Mouse (Mus musculus) midbrain, embryonic 16.5 days (tissue): ENCODE data around the gene Srrm3. TPM values are rescaled to one million over a fixed set of nuclear protein-coding genes. Genes with fewer than 3 reads are reported as not detected.
A peak's percentile ranks its signal among the peaks of the same experiment; 100 is the strongest.

Experiments used
- ATAC-seq: fragments of 200-750 bp; cut with Nextera tagmentation; 2 replicates; pipeline ENCODE4 v1.8.0; 2017; ENCODE audit warnings: moderate TSS enrichment
- H3K27ac ChIP-seq: fragments of 300-500 bp; sonication (generic); 2 replicates; pipeline ENCODE4 v1.5.1; 2014; ENCODE audit warnings: mild to moderate bottlenecking, low read length, mixed read lengths
- H3K27me3 ChIP-seq: fragments of 300-500 bp; sonication (generic); 2 replicates; pipeline ENCODE4 v1.6.1; 2014; ENCODE audit warnings: low read depth, low read length, mixed read lengths; ENCODE audit not compliant: control insufficient read depth, insufficient read depth
- H3K36me3 ChIP-seq: fragments of 300-500 bp; sonication (generic); 2 replicates; pipeline ENCODE4 v1.6.1; 2014; ENCODE audit warnings: mild to moderate bottlenecking, low read length, moderate library complexity, mixed read lengths; ENCODE audit not compliant: control insufficient read depth, insufficient read depth
- H3K4me1 ChIP-seq: fragments of 300-500 bp; sonication (generic); 2 replicates; pipeline ENCODE4 v1.6.1; 2014; ENCODE audit warnings: mild to moderate bottlenecking, low read length, mixed read lengths; ENCODE audit not compliant: control insufficient read depth, insufficient read depth
- H3K4me2 ChIP-seq: fragments of 300-500 bp; sonication (generic); 2 replicates; pipeline ENCODE4 v1.6.1; 2014; ENCODE audit warnings: mild to moderate bottlenecking, low read length, mixed read lengths
- H3K4me3 ChIP-seq: fragments of 300-500 bp; sonication (generic); 2 replicates; pipeline ENCODE4 v1.5.1; 2014; ENCODE audit warnings: low read depth, mild to moderate bottlenecking, low read length, moderate library complexity, mixed read lengths
- H3K9ac ChIP-seq: fragments of 300-500 bp; sonication (generic); 2 replicates; pipeline ENCODE4 v1.6.1; 2014; ENCODE audit warnings: low read depth, low read length, mixed read lengths
- H3K9me3 ChIP-seq: fragments of 300-500 bp; sonication (generic); replicated peaks from 2 replicates; pipeline ENCODE4 v1.6.1; 2014; ENCODE audit warnings: mild to moderate bottlenecking, low read length, mixed read lengths; ENCODE audit not compliant: control insufficient read depth, poor library complexity, severe bottlenecking
- WGBS: fragments of 180-500 bp; shearing (Covaris S2); extraction: QIAGEN DNeasy Blood & Tissue Kit; methylation state at CpG from one replicate; pipeline ENCODE4 v1.1.7; 2014; 5-methylcytosine and 5-hydroxymethylcytosine counted together
- polyA plus RNA-seq: library from polyadenylated mRNA; unstranded; fragments of >200 nt; fragmentation: Nextera tagmentation; extraction: Ambion mirVana; gene quantifications from 2 replicates; pipeline ENCODE4 v1.2.1, GENCODE M21; 2015

Srrm3 gene
- polyA plus RNA-seq = 76.2 and 89.7 TPM in 2 replicates

DNA sequence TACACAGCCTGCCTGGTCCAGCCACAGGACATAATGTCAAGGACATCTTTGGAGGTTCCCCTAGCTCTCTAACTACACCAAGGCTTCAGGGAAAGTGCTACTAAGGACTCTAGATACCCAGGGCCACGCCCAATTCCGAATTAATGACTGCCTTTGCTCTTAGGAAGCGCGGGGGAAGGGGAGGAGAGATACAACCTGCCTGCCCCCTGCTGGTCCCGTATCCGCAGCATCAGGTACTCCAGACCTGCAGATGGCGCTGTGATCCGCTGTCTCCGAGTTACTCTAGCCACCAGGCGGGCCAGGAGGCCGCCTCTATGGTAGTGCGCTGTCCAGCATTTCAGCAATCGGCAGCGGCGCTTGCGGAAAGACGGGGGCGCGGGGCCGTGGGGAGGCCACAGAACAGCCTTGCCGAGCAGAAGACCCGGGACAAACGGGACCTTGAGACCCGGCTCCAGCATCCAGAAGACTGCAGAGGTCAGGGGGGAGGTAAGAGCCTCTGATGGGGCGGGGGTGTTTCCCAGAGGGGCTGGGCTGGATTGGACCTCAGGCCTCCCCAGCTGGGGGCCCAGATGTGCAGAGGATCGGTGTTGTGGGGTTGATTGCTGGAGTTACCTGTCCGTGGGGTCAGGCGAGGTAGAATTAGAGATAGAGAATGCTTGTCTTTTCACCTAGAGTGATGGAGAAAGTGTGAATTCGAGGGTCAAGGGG, at the start of gene Srrm3:
TSS of gene Srrm3 (plus strand) at position 336 of the 708 bp plus-strand sequence.
- WGBS = 4% methylated on average over 29 of the region's 29 CpGs
- peak within 1 kb of the TSS; percentile 98 for H3K4me2 ChIP-seq
- peak; percentile 47 for ATAC-seq
- H3K9me3 ChIP-seq = no peaks in the 10 kb centered on the region; the same call in 1 of the 2 replicates
- H3K27me3 ChIP-seq = no peaks in the 10 kb centered on the region
- peak within 1 kb of the TSS; percentile 95 for H3K9ac ChIP-seq
- H3K4me3 ChIP-seq = peak within 1 kb of the TSS; percentile 78
- H3K36me3 ChIP-seq = no peaks in the 10 kb centered on the region
- H3K4me1 ChIP-seq = peaks cover 28% of the 10 kb centered on the region
- peak within 1 kb of the TSS; percentile 76 for H3K27ac ChIP-seq

DNA sequence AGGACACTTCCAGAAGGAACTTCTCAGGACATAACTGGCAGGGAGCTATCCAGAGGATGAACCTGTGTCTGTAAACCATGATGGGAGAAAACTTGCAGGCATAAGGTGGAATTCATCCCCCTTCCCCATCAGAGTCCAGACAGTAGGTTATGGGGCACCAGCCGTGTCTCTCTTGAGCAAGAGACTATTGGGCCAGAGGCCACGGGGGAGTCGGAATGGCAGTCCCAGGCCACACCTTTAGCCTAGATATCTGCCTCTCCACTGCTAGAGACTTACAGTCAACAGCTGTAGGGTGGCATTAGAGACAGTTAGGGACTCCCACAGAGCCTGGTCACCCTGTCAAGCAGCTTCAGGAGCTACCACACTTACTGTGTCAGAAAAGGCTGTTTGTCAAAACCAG, 44.8 kb upstream of the Srrm3 start:
- 83% methylated on average over 3 of the region's 3 CpGs for WGBS
- Histone ChIP-seq H3K9me3 (no peaks in the 10 kb centered on the region), H3K36me3 (no peaks in the 10 kb centered on the region), H3K4me3 (no peak overlapping the region), H3K27ac (no peak overlapping the region), H3K4me1 (no peaks in the 10 kb centered on the region), H3K9ac (no peak overlapping the region), H3K27me3 (no peaks in the 10 kb centered on the region), H3K4me2 (no peak overlapping the region)
- ATAC-seq = no peak

DNA sequence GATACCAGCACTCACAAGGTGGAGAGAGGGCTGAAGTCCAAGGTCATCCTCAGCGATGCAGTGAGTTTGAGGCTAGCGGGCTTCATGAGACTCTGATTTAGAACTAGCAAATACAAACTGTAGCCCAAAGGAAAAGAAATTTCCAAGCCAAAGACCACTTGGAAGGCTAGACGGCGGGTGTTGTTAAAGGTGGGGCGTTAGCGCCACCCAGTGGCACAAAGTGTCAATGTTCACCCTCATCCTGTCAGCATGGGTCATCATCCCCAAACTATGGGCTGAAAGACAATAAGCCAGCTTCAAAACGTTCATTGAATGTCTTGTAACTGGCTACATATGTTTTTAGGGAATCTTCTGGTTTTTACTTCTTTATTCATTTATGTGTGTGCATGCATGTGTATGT, 43.2 kb upstream of the Srrm3 start:
- H3K27me3 ChIP-seq = no peaks in the 10 kb centered on the region
- no peak overlapping the region for H3K4me3 ChIP-seq
- ATAC-seq = no peak
- no peaks in the 10 kb centered on the region for H3K36me3 ChIP-seq
- no peak overlapping the region for H3K27ac ChIP-seq
- no peak overlapping the region for H3K9ac ChIP-seq
- H3K4me2 ChIP-seq = no peak overlapping the region
- H3K9me3 ChIP-seq = no peaks in the 10 kb centered on the region
- 5% methylated on average over 7 of the region's 7 CpGs for WGBS
- H3K4me1 ChIP-seq = no peaks in the 10 kb centered on the region

DNA sequence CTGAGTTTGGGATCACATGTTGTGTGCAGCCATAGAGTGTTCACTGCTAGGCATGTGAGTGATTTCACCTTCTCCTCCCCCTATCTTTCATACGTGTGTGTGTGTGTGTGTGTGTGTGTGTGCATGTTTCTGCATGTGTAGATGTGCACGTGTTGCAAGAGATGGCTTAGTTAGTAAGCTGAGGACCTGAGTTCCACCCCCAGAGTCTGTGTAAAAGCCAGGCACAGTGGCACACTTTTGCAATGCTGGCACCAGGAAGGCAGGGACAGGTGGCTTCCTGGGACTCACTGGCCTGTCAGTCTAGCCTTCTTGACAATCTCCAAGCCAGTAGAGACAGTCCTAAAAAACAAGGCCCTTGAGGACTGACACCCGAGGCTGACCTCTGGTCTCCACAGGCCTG, 41.7 kb upstream of the Srrm3 start:
- WGBS = 73% methylated on average over 3 of the region's 3 CpGs
- H3K36me3 ChIP-seq = no peaks in the 10 kb centered on the region
- H3K4me1 ChIP-seq = no peaks in the 10 kb centered on the region
- ATAC-seq = no peak
- H3K9me3 ChIP-seq = no peaks in the 10 kb centered on the region
- no peaks in the 10 kb centered on the region for H3K27me3 ChIP-seq
- no peak overlapping the region for H3K4me2 ChIP-seq
- H3K27ac ChIP-seq = no peak overlapping the region
- H3K4me3 ChIP-seq = no peak overlapping the region
- no peak overlapping the region for H3K9ac ChIP-seq

DNA sequence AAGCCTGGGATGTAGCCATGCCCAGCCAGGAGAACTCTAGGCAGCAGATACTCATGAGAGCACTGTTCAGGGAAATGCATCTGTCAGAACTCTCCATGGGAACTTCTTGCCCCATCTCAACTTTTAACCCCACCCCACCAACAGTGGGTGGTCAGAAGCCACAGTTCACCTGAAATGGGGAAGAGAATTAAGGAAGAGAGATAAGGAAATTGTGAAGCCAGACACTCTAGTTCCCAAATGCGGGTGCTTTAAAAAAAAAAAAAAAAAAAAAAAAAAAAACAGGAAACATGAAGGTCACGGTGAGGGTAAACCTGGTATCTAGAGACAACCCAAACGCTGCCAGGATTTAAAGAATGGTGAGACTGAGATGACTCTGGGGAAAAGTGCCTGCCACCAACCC, 34.2 kb upstream of the Srrm3 start:
- Histone ChIP-seq H3K9me3 (no peaks in the 10 kb centered on the region), H3K36me3 (no peaks in the 10 kb centered on the region), H3K4me1 (peaks cover 4% of the 10 kb centered on the region), H3K27ac (no peak overlapping the region), H3K4me2 (no peak overlapping the region), H3K27me3 (no peaks in the 10 kb centered on the region), H3K9ac (no peak overlapping the region), H3K4me3 (no peak overlapping the region)
- 84% methylated on average over 3 of the region's 3 CpGs for WGBS
- ATAC-seq = no peak

DNA sequence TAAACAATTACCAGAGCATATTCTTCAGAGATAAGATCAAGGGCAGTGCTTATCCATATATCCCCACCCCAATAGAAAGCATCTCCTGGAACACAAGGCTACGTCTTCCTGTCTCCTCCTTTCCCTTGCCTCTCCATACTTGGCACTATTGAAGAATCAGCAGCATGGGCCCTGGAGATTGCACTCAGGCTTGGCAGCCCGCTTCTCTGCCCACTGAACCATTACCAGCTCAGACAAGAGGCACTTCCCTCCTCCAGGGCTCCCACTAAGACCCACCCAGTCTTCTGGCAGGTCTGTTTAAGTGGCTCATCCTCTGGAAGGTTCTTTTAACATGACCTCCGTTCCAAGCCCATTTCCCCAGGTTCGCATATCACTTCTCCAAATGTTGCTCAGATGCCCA, 30.1 kb upstream of the Srrm3 start:
- H3K27ac ChIP-seq = no peak overlapping the region
- H3K4me3 ChIP-seq = no peak overlapping the region
- 88% methylated on average over 4 of the region's 4 CpGs for WGBS
- H3K4me1 ChIP-seq = peaks cover 25% of the 10 kb centered on the region
- H3K27me3 ChIP-seq = no peaks in the 10 kb centered on the region
- no peak overlapping the region for H3K9ac ChIP-seq
- ATAC-seq = no peak
- no peaks in the 10 kb centered on the region for H3K9me3 ChIP-seq
- no peak overlapping the region for H3K4me2 ChIP-seq
- no peaks in the 10 kb centered on the region for H3K36me3 ChIP-seq

DNA sequence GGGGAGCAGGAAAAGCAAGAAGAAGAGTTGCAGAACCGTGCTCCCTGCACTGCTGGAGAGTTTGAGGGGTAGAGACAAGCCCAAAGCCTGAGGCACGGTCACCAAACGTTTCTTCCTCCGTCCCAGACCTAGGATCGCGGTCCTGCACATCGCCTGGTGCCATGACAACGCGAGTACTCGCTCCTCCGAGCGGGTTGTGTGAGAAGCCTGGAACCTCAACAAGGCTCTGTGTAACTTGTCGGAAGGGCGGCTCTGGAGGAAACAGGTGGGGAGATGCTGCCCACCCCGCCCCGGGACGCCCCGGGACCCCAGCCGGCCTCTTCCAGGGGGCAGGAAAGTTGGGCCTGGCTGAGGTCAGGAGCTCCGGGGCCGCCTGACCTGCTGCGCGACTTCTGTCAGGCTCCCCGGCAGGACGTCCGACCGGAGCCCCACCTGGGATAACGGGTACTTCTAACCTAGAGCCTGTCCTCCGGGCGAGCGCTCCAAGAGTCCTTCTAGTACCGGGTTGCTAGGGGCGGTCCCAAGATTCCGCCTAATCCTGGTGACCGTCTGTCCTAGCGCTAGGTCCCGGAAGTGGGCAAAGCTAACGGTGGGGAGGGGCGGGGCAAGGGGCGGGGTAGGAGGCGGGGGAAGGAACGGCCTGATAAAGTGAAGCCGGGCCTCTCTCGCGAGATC, 28.8 kb upstream of the Srrm3 start, which contains the start of gene Styxl1:
TSS of gene Styxl1 (minus strand) at position 590 of the 675 bp plus-strand sequence.
- Histone ChIP-seq H3K9me3 (no peaks in the 10 kb centered on the region), H3K9ac (peak within 1 kb of the TSS; percentile 98), H3K4me2 (peak within 1 kb of the TSS; percentile 94), H3K27me3 (no peaks in the 10 kb centered on the region), H3K4me3 (peak within 1 kb of the TSS; percentile 93), H3K4me1 (peaks cover 25% of the 10 kb centered on the region), H3K36me3 (0 out of 2 replicates have a peak, but pooled peaks cover 2% of the 10 kb centered on the region), H3K27ac (peak within 1 kb of the TSS; percentile 96)
- ATAC-seq = peak; percentile 92
- under 1% methylated on average over 37 of the region's 45 CpGs for WGBS

GRCm38 (mm10) chr5:135778471-135779445, 27.9 kb upstream of the Srrm3 start, which contains the start of gene Mdh2:
Gene Mdh2, plus strand, starts transcription at chr5:135778480.
- ATAC-seq = peak; percentile 98
- 1% methylated on average over 70 of the region's 70 CpGs for WGBS
- Histone ChIP-seq H3K27me3 (no peaks in the 10 kb centered on the region), H3K4me2 (peak within 1 kb of the TSS; percentile 94), H3K27ac (peak within 1 kb of the TSS; percentile 96), H3K4me3 (peak within 1 kb of the TSS; percentile 93), H3K4me1 (peaks cover 25% of the 10 kb centered on the region), H3K9ac (peak within 1 kb of the TSS; percentile 98), H3K9me3 (no peaks in the 10 kb centered on the region), H3K36me3 (peaks cover 9% of the 10 kb centered on the region)
